Mouse (Mus musculus): ENCODE measurements around the gene Slc38a8.

The Slc38a8 gene

DNA sequence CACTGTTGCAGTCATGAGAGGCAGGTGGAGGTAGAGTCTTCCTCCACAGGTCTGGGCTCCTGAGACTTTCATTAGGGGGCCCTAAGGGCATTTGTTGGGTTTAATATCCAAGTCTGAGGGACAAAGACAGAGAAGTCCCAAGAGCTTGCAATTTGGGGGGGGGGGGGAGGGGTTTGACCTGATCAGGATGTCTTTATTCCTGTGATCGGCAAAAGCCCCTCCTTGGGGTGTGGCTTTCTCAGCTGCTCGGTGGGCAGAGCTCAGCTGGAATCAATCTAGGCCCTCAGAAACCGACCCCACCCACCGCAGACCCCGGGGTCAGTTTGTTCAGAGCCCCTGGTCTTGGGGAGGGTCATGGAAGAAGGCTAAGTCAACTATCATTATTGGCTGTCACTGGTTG, at the start of gene Slc38a8:
Gene Slc38a8, minus strand, starts transcription at position 101 of the 400 bp plus-strand sequence.
- no peak for DNase-seq (ENCODE audit: low read depth)

- DNase-seq (ENCODE audit: low read depth), result no peak
Observed at GRCm38 (mm10) chr8:119548560-119549113, 47.1 kb upstream of the Slc38a8 start.

- no peak for DNase-seq (ENCODE audit: low read depth)
Observed at GRCm38 (mm10) chr8:119547019-119547691, 45.7 kb upstream of the Slc38a8 start.

- no peak for DNase-seq (ENCODE audit: low read depth)
Observed at GRCm38 (mm10) chr8:119545791-119546190, 44.3 kb upstream of the Slc38a8 start.

DNA sequence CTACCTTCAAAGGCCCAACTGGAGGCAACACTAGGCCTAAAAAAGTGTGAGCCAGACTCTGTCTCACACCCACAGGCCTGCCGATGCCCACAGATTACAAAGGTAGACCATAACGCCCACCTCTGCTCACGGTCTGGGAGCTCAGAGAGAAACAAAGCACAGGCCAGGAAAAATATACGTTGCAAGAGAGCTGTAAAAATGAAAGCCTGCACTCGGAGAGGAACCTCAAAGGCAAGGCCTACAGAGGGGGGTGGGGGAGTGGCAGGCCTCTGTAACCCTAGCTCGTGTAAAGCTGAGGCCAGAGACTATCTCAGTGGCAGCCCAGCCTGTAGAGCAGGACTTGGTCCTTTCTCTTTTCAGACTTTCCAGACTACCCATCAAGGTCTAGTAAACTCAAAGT, 43.7 kb upstream of the Slc38a8 start:
- DNase-seq (ENCODE audit: low read depth), result no peak

- DNase-seq (ENCODE audit: low read depth), result no peak
Observed at GRCm38 (mm10) chr8:119544606-119545005, 43.1 kb upstream of the Slc38a8 start.

GRCm38 (mm10) chr8:119531973-119532372, 30.5 kb upstream of the Slc38a8 start:
- DNase-seq (ENCODE audit: low read depth), result no peak

- no peak for DNase-seq (ENCODE audit: low read depth)
Observed at GRCm38 (mm10) chr8:119531397-119531796, 29.9 kb upstream of the Slc38a8 start.

DNA sequence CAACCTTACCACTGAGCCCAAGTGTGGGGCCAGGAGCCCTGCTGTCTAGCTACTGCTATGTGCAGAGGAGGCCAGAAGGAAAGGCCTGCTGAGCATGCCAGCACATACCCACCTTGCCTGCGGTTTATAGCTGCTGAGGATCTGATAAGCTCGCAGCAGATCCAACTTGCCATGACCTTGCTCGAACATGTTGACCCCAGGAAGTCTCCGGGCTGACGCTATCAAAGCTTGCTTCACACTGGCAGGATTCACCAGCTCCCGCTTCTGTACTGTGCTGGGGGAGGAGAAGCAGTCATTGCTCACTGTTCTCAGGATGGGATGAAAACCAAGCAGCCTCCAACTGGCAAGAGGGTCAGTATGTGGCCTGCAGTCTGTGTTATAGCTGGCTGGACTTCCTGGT, 29.4 kb upstream of the Slc38a8 start:
- no peak for DNase-seq (ENCODE audit: low read depth)

- no peak for DNase-seq (ENCODE audit: low read depth)
Observed at GRCm38 (mm10) chr8:119528762-119529161, 27.3 kb upstream of the Slc38a8 start.

GRCm38 (mm10) chr8:119520102-119520501, 18.6 kb upstream of the Slc38a8 start:
- no peak for DNase-seq (ENCODE audit: low read depth)

GRCm38 (mm10) chr8:119516674-119517073, 15.2 kb upstream of the Slc38a8 start:
- DNase-seq (ENCODE audit: low read depth), result no peak

DNA sequence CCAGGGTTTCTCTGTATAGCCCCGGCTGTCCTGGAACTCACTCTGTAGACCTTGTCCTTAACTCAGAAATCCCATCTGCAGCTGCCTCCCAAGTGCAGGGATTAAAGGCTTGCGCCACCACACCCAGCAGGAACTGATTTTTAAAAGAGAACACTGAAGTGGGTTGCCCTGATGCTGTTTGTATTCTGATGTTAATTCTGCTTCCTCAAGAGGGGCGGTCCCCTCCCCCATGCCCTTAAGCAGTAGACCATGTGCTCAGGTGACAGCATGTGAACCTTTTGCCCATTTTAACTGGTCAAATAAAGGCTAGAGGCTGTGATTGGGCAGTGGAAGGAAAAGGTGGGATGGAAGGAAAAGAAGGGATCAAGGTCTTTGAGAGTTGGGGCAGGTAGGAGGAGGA, 14.3 kb upstream of the Slc38a8 start:
- no peak for DNase-seq (ENCODE audit: low read depth)

- no peak for DNase-seq (ENCODE audit: low read depth)
Observed at GRCm38 (mm10) chr8:119514940-119515339, 13.4 kb upstream of the Slc38a8 start.

DNA sequence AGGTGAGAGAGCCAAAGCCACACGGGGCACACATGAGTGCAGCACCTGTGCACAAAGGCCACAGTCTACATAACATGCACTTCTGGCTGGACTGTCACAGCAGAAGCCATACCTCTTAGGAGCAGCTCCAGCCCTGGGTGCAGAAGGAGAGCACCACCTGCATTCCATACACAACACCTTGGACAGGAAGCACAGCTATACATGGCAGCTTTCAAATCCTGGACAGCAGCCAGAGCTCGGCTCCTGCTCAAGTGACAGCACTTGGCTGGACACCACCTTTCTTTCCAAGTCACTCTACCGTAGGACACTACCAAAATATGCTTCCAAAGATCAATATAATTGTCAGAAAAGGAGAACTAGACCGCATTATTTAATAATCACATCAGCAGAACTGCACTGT, 11.9 kb upstream of the Slc38a8 start:
- DNase-seq (ENCODE audit: low read depth), result no peak

GRCm38 (mm10) chr8:119511722-119512121, 10.2 kb upstream of the Slc38a8 start:
- no peak for DNase-seq (ENCODE audit: low read depth)

GRCm38 (mm10) chr8:119510471-119510870, 9.0 kb upstream of the Slc38a8 start:
- DNase-seq (ENCODE audit: low read depth), result no peak

- DNase-seq (ENCODE audit: low read depth), result no peak
Observed at GRCm38 (mm10) chr8:119506106-119506505, 4.6 kb upstream of the Slc38a8 start.

DNA sequence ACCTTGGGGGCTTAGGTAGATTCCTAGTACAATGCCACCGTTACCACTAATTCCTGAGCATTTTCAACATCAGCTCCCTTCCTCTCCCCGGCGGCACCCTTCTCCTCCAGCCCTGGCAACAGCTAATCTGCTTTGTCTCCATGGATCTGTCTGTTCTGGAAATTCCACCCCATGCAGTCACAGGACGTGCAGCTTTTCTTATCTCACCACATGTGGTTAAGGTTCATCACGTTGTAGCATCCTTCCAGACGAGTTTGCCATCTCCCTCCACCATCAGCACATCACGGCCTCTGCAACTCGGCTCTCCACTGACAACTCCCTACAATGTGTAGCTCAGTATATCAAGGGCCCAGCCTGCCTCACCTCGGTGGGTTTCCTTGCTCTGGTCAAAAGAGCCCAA, 4.0 kb upstream of the Slc38a8 start:
- no peak for DNase-seq (ENCODE audit: low read depth)

DNA sequence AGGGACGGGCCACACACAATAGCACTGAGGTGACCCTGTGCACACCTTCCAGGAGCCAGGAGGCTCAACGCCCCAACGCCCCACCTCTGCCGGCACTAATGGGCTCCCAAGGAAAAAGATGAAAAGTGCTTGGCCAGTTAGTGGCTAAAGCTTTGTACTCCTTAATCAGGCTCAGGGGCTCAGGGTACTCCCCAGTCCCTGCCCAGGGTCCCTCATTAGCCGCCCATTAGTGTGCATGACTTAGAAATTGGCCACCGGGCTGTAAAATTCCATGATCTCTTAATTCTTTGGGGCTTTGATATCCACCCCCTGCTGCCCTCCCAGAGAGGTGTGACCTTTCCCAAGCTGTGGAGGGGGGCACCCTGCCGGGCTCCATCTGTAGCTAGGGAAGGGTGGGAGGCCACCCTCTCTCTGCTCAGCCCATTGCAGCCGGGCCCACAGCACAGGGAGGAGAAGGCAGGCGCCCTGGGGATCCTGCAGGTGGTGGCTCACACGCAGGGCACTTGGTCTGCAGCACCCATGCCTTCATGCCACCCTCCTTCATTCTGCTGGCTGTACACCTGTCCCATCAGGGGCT, 1.8 kb upstream of the Slc38a8 start:
- DNase-seq (ENCODE audit: low read depth), result no peak

DNA sequence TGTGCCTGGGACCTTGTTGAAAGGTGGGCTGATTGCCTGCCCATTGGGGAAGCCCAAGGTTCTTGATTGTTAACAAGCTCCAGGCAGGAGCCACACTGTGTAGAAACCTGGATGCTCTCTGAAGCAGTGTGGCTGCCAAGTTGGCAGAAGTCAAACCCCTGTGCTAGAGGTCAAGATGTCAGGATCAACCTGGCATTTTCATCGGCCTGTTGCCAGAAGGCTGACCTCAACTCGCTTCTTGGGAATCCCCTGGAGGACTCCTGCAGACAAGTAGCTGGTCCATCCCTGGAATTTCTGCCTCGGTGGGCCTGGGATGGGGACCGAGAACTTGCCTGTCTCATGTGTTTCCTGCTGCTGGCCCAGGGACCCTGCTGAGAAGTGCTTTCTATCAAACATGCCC, 613 bp upstream of the Slc38a8 start:
- DNase-seq (ENCODE audit: low read depth), result no peak

DNA sequence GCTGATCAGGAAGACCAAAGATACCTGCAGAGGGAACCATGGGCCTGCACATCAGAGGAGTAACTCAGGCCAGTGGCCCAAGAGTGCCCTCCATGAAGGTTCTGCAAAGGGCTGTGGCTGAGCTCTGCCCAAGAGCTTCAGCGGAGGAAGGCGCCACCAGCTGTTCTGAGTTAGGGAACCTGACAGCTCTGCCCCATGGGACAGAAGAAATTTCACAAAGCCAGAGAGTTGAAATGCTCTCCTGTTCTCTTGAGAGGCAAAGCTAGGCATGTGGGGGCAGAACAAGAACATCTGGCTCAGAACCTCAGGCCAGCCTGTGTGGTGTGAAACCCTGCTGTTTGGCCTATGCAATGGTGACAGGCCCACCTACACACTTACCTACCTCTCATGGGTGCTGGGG, 1.7 kb downstream of the Slc38a8 start:
- DNase-seq (ENCODE audit: low read depth), result no peak

DNA sequence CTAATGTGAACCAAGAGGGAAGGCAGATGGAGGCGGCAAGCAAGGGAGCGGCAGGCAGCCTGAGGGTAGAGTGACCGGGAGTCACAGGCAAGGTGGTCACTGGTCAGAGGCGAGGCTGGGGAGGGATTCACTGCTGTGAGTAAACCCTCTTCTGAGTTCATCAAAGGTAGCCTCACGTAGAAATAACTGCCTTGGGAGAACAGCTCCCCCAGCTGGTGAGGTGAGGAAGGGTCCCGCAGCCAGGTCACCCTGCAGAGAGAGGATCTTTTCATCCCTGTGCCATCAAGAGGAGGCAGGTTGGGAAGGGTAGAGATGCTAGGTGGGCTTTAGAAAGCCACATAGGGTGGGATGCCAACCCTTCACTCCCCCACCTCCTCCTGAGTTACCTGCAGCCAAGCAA, 4.7 kb downstream of the Slc38a8 start:
- DNase-seq (ENCODE audit: low read depth), result no peak

DNA sequence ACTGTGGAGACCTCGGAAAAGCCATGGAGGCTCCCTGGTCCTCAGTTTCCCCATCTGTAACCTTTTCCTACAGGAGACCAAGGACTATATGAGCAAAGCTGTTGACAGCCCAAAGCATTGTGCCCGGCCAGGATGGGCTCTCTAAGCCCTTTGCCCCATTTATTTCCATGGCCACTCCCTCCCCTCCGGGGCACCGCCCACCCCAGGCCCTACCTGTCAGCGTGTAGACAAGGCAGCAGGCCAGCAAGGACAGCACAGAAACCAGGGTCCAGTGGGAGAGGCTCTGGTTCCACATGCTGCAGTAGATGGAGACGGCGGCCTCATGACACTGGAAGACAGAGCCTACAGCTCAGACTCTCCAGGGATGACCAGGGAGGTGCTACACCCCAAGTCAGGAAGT, 14.4 kb downstream of the Slc38a8 start:
- DNase-seq (ENCODE audit: low read depth), result no peak

Measured in fibroblast of lung, adult 2 months (primary cell).